Mouse (Mus musculus) intestine, embryonic 15.5 days (tissue): ENCODE measurements around the gene Pax2. TPM values are rescaled to one million over a fixed set of nuclear protein-coding genes. Genes with fewer than 3 reads are reported as not detected.
A peak's percentile ranks its signal among the peaks of the same experiment; 100 is the strongest.

ENCODE experiments used
- ATAC-seq: fragments of 200-750 bp; cut with Nextera tagmentation; 2 replicates; pipeline ENCODE4 v1.8.0; 2017; ENCODE audit warnings: moderate TSS enrichment, moderate library complexity
- H3K27ac ChIP-seq: fragments of 300-500 bp; sonication (generic); 2 replicates; pipeline ENCODE4 v1.5.1; 2015; ENCODE audit warnings: mild to moderate bottlenecking, inconsistent platforms
- H3K27me3 ChIP-seq: fragments of 300-500 bp; sonication (generic); replicated peaks from 2 replicates; pipeline ENCODE4 v1.6.1; 2015; ENCODE audit warnings: inconsistent platforms
- H3K36me3 ChIP-seq: fragments of 300-500 bp; sonication (generic); 2 replicates; pipeline ENCODE4 v1.6.1; 2015; ENCODE audit warnings: inconsistent platforms
- H3K4me1 ChIP-seq: fragments of 300-500 bp; sonication (generic); replicated peaks from 2 replicates; pipeline ENCODE4 v1.6.1; 2015; ENCODE audit warnings: inconsistent platforms
- H3K4me2 ChIP-seq: fragments of 300-500 bp; sonication (generic); replicated peaks from 2 replicates; pipeline ENCODE4 v1.6.1; 2015; ENCODE audit warnings: mild to moderate bottlenecking, inconsistent platforms
- H3K4me3 ChIP-seq: fragments of 300-500 bp; sonication (generic); replicated peaks from 2 replicates; pipeline ENCODE4 v1.5.1; 2015; ENCODE audit warnings: inconsistent platforms
- H3K9ac ChIP-seq: fragments of 300-500 bp; sonication (generic); 2 replicates; pipeline ENCODE4 v1.6.1; 2015; ENCODE audit warnings: inconsistent platforms
- H3K9me3 ChIP-seq: fragments of 300-500 bp; sonication (generic); 2 replicates; pipeline ENCODE4 v1.6.1; 2016; ENCODE audit warnings: inconsistent platforms
- WGBS: fragments of 180-500 bp; shearing (Covaris S2); methylation state at CpG from one replicate; pipeline ENCODE4 v1.1.7; 2015; 5-methylcytosine and 5-hydroxymethylcytosine counted together
- polyA plus RNA-seq: library from polyadenylated mRNA; unstranded; fragments of >200 nt; fragmentation: Nextera tagmentation; extraction: Ambion mirVana; gene quantifications from 2 replicates; pipeline ENCODE4 v1.2.1, GENCODE M21; 2015

Gene Pax2
- polyA plus RNA-seq, 1 experiment from 2014 or later = 0.04 TPM

GRCm38 (mm10) chr19:44875718-44876117, 119.9 kb downstream of the Pax2 start:
- H3K27ac ChIP-seq = no peak overlapping the region
- H3K4me2 ChIP-seq = no peak overlapping the region
- no peaks in the 10 kb centered on the region for H3K4me1 ChIP-seq
- ATAC-seq = no peak
- no peak overlapping the region for H3K4me3 ChIP-seq
- WGBS = 68% methylated on average over 1 of the region's 1 CpGs
- no peaks in the 10 kb centered on the region for H3K36me3 ChIP-seq
- peaks cover 5% of the 10 kb centered on the region; the same call in 1 of the 2 replicates for H3K27me3 ChIP-seq
- no peak overlapping the region for H3K9ac ChIP-seq
- H3K9me3 ChIP-seq = no peaks in the 10 kb centered on the region

- no peak overlapping the region for H3K9ac ChIP-seq
- WGBS = 80% methylated on average over 7 of the region's 7 CpGs
- no peaks in the 10 kb centered on the region for H3K36me3 ChIP-seq
- no peak for ATAC-seq
- no peak overlapping the region for H3K27ac ChIP-seq
- no peaks in the 10 kb centered on the region for H3K4me1 ChIP-seq
- no peak overlapping the region for H3K4me3 ChIP-seq
- no peak overlapping the region for H3K4me2 ChIP-seq
- peaks cover 12% of the 10 kb centered on the region for H3K27me3 ChIP-seq
- H3K9me3 ChIP-seq = no peaks in the 10 kb centered on the region
Observed at GRCm38 (mm10) chr19:44876529-44876928, 120.7 kb downstream of the Pax2 start.

- Histone ChIP-seq H3K9me3 (no peaks in the 10 kb centered on the region), H3K36me3 (no peaks in the 10 kb centered on the region), H3K4me1 (peaks cover 2% of the 10 kb centered on the region; the same call in 1 of the 2 replicates), H3K4me3 (peak overlapping the region; percentile 25), H3K4me2 (peak overlapping the region; percentile 71), H3K9ac (peak overlapping the region; percentile 42), H3K27me3 (peaks cover 36% of the 10 kb centered on the region), H3K27ac (no peak overlapping the region)
- 2% methylated on average over 31 of the region's 31 CpGs for WGBS
- ATAC-seq = peak; percentile 45; the same call in 1 of the 2 replicates
Observed at GRCm38 (mm10) chr19:44882552-44883024, 126.7 kb downstream of the Pax2 start.

- Histone ChIP-seq H3K4me1 (peaks cover 2% of the 10 kb centered on the region; the same call in 1 of the 2 replicates), H3K9ac (no peak overlapping the region), H3K27me3 (peaks cover 40% of the 10 kb centered on the region), H3K27ac (no peak overlapping the region), H3K36me3 (no peaks in the 10 kb centered on the region), H3K9me3 (no peaks in the 10 kb centered on the region), H3K4me2 (no peak overlapping the region), H3K4me3 (no peak overlapping the region)
- WGBS = 50% methylated on average over 3 of the region's 3 CpGs
- ATAC-seq = no peak
Observed at GRCm38 (mm10) chr19:44884331-44884730, 128.5 kb downstream of the Pax2 start.

GRCm38 (mm10) chr19:44886475-44886874, 130.6 kb downstream of the Pax2 start:
- Histone ChIP-seq H3K9me3 (no peaks in the 10 kb centered on the region), H3K9ac (no peak overlapping the region), H3K4me1 (peaks cover 2% of the 10 kb centered on the region; the same call in 1 of the 2 replicates), H3K27me3 (peaks cover 33% of the 10 kb centered on the region), H3K4me3 (no peak overlapping the region), H3K4me2 (no peak overlapping the region), H3K27ac (no peak overlapping the region), H3K36me3 (no peaks in the 10 kb centered on the region)
- no peak for ATAC-seq
- 44% methylated on average over 3 of the region's 3 CpGs for WGBS

Other genes with a start within 250 kb of the Pax2 start
- gene Sec31b, start 210.2 kb upstream of the Pax2 start, polyA plus RNA-seq = 0.40 and 0.49 TPM in 2 replicates
- not detected in 2 replicates for gene Gm20538, start 203.2 kb upstream of the Pax2 start, polyA plus RNA-seq
- 562 and 659 TPM in 2 replicates for gene Ndufb8, start 200.6 kb upstream of the Pax2 start, polyA plus RNA-seq
- 25.4 and 26.3 TPM in 2 replicates for gene Hif1an, start 193.2 kb upstream of the Pax2 start, polyA plus RNA-seq
- gene Slf2, start 175.1 kb downstream of the Pax2 start, polyA plus RNA-seq = 31.9 and 33.9 TPM in 2 replicates
- gene Sema4g, start 233.1 kb downstream of the Pax2 start, polyA plus RNA-seq = 13.7 and 16.2 TPM in 2 replicates
- 20.5 and 22.5 TPM in 2 replicates for gene Twnk, start 249.6 kb downstream of the Pax2 start, polyA plus RNA-seq